Mouse (Mus musculus) lung, embryonic 16.5 days (tissue): Measurements from ENCODE around the gene Ywhag. TPM values are rescaled to one million over a fixed set of nuclear protein-coding genes. Genes with fewer than 3 reads are reported as not detected.

Source experiments
- ATAC-seq: fragments of 200-750 bp; cut with Nextera tagmentation; 2 replicates; pipeline ENCODE4 v1.8.0; 2017; ENCODE audit warnings: low read depth, mild to moderate bottlenecking, moderate library complexity
- H3K27ac ChIP-seq: fragments of 300-500 bp; sonication (generic); 2 replicates; pipeline ENCODE4 v1.5.1; 2014; ENCODE audit warnings: mild to moderate bottlenecking, control low read depth, low read length
- H3K27me3 ChIP-seq: fragments of 300-500 bp; sonication (generic); 2 replicates; pipeline ENCODE4 v1.6.1; 2014; ENCODE audit warnings: low read depth, low read length, mixed read lengths; ENCODE audit not compliant: control insufficient read depth, insufficient read depth
- H3K36me3 ChIP-seq: fragments of 300-500 bp; sonication (generic); 2 replicates; pipeline ENCODE4 v1.6.1; 2014; ENCODE audit warnings: low read length; ENCODE audit not compliant: control insufficient read depth, insufficient read depth
- H3K4me1 ChIP-seq: fragments of 300-500 bp; sonication (generic); replicated peaks from 2 replicates; pipeline ENCODE4 v1.6.1; 2014; ENCODE audit warnings: low read length, mixed read lengths; ENCODE audit not compliant: control insufficient read depth, insufficient read depth
- H3K4me2 ChIP-seq: fragments of 300-500 bp; sonication (generic); 2 replicates; pipeline ENCODE4 v1.6.1; 2014; ENCODE audit warnings: low read depth, low read length, control low read depth
- H3K4me3 ChIP-seq: fragments of 300-500 bp; sonication (generic); 2 replicates; pipeline ENCODE4 v1.5.1; 2014; ENCODE audit warnings: mild to moderate bottlenecking, low read length, control low read depth
- H3K9ac ChIP-seq: fragments of 300-500 bp; sonication (generic); 2 replicates; pipeline ENCODE4 v1.6.1; 2014; ENCODE audit warnings: low read length, control low read depth
- H3K9me3 ChIP-seq: fragments of 300-500 bp; sonication (generic); 2 replicates; pipeline ENCODE4 v1.6.1; 2016; ENCODE audit warnings: low read length; ENCODE audit not compliant: control insufficient read depth
- WGBS: fragments of 180-500 bp; shearing (Covaris S2); extraction: QIAGEN DNeasy Blood & Tissue Kit; methylation state at CpG from one replicate; pipeline ENCODE4 v1.1.7; 2014; 5-methylcytosine and 5-hydroxymethylcytosine counted together
- polyA plus RNA-seq: library from polyadenylated mRNA; unstranded; fragments of >200 nt; fragmentation: Nextera tagmentation; extraction: Ambion mirVana; gene quantifications from 2 replicates; pipeline ENCODE4 v1.2.1, GENCODE M21; 2015

Ywhag gene
- polyA plus RNA-seq, 1 experiment from 2014 or later: 155 TPM

DNA sequence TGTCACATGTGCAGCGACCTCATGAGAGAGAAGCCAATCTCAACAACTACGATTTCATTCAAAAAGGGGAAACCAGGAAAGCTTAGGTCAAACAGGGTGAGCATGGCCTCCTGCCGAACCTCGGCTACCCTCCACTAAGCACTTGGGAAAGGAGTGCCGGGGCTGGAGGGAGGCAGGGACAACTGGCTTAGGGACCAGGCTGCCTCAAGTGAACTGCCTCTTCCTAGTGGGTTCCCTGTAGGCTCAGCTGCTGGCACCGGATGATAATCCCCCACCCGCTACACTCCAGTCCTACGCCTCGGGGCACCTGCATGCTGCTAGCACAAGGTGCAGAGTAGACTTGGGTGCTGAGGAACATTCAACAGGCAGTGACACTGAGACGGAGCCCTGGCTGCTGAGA lies 24.8 kb downstream of the Ywhag start:
- Histone ChIP-seq H3K27me3 (no peaks in the 10 kb centered on the region), H3K27ac (0 out of 2 replicates have a peak overlapping the region, but pooled peaks have one; percentile 16), H3K4me2 (no peak overlapping the region), H3K36me3 (peaks cover 26% of the 10 kb centered on the region), H3K9me3 (no peaks in the 10 kb centered on the region), H3K4me3 (no peak overlapping the region), H3K9ac (no peak overlapping the region), H3K4me1 (peaks cover 36% of the 10 kb centered on the region)
- no peak for ATAC-seq
- 83% methylated on average over 10 of the region's 10 CpGs for WGBS

DNA sequence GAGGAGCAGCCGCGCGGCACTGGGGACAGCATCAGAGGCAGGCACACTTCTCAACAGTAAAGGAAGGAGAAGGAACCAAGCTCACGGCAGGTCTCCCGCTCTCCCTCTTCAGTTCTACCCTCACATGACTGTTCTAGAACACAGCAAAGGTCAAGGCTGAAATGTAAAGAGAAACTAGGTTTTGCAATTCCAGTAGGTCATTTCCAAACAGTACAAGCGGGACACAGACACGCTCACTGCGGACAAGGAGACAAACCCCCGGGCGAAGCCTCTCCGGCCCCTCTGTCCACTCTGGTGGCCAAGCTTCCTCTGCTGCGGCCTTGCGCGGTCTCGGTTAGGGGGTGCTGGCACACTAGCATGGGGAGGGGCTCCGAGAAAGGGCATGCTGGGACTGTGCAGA lies 25.4 kb downstream of the Ywhag start:
- Histone ChIP-seq H3K27me3 (no peaks in the 10 kb centered on the region), H3K4me3 (no peak overlapping the region), H3K36me3 (peaks cover 26% of the 10 kb centered on the region), H3K4me1 (peaks cover 35% of the 10 kb centered on the region), H3K9me3 (no peaks in the 10 kb centered on the region), H3K27ac (0 out of 2 replicates have a peak overlapping the region, but pooled peaks have one; percentile 17), H3K4me2 (no peak overlapping the region), H3K9ac (no peak overlapping the region)
- ATAC-seq: no peak
- WGBS: 88% methylated on average over 16 of the region's 16 CpGs

DNA sequence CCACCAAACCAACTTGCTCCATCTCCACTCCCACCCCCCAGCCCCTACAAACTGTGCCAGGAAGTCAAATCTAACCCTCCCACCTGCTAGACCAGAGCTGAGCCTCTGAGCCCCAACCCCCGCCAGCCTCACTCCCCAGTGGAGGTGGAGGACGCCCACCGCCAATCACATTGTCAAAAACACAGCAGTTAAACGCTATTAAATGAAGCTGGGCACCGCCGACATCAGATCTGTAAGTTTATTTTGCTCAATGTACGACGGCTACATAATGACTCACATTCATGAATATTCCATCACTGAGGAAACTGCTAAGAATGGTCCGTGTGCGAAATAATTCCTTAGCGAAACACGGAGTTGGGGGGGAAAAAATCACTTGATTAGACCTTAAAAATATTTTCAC lies 26.2 kb downstream of the Ywhag start:
- Histone ChIP-seq H3K36me3 (peaks cover 26% of the 10 kb centered on the region), H3K27ac (no peak overlapping the region; the same call in 1 of the 2 replicates)
- no peak for ATAC-seq

DNA sequence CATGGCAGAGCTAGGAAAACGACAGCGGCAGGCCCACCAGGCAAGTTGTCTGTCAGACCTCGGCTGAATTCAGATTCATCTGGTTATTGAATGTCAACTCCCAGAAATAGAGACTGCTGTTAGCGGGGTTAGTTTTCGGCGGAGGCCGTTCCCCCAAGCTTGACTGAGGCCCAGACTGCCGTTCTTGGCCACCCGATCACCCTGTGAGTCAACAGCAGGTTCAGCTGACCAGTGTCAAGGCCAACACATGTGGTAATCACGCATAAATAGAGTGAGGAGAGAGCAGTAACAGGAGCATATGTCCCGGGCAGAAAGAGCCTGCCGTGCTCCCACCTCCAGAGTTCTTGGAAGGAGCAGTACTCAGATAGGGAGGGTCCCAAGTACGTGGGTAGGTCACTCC lies 27.2 kb downstream of the Ywhag start:
- Histone ChIP-seq H3K9ac (0 out of 2 replicates have a peak overlapping the region, but pooled peaks have one; percentile 24), H3K27me3 (no peaks in the 10 kb centered on the region), H3K36me3 (peaks cover 26% of the 10 kb centered on the region), H3K4me3 (no peak overlapping the region), H3K4me1 (peaks cover 32% of the 10 kb centered on the region), H3K9me3 (no peaks in the 10 kb centered on the region), H3K27ac (peak overlapping the region; percentile 77), H3K4me2 (no peak overlapping the region)
- 62% methylated on average over 13 of the region's 13 CpGs for WGBS
- ATAC-seq: peak; percentile 16

More for the DNA sequence above, 26.2 kb downstream of the Ywhag start:
- H3K4me3 ChIP-seq: no peak overlapping the region
- H3K9ac ChIP-seq: no peak overlapping the region
- H3K27me3 ChIP-seq: no peaks in the 10 kb centered on the region
- no peak overlapping the region for H3K4me2 ChIP-seq
- H3K9me3 ChIP-seq: no peaks in the 10 kb centered on the region
- H3K4me1 ChIP-seq: peaks cover 32% of the 10 kb centered on the region
- WGBS: 80% methylated on average over 12 of the region's 12 CpGs

DNA sequence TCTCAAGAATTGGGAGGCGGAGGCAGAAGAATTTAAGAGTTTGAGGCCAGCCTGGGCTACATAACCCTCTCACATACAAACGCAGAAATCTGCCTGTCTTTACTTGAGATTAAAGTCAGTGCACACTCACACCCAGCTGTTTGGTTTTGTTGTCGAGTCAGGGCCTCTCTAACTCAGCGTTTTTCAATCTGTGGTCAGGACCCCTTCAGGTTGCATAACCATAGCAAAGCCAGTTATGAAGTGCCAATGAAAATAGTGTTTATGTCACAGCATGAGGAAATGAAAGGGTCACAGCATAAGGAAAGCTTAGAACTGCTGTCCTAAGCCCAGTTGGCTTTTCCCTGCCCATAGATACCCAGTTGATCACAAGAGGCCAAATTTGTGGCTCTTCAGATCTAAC lies 27.6 kb downstream of the Ywhag start:
- peak; percentile 31 for ATAC-seq
- Histone ChIP-seq H3K4me2 (no peak overlapping the region), H3K9me3 (no peaks in the 10 kb centered on the region), H3K4me1 (peaks cover 32% of the 10 kb centered on the region), H3K9ac (no peak overlapping the region), H3K4me3 (no peak overlapping the region), H3K36me3 (peaks cover 26% of the 10 kb centered on the region), H3K27ac (peak overlapping the region; percentile 77), H3K27me3 (no peaks in the 10 kb centered on the region)
- 43% methylated on average over 4 of the region's 4 CpGs for WGBS

DNA sequence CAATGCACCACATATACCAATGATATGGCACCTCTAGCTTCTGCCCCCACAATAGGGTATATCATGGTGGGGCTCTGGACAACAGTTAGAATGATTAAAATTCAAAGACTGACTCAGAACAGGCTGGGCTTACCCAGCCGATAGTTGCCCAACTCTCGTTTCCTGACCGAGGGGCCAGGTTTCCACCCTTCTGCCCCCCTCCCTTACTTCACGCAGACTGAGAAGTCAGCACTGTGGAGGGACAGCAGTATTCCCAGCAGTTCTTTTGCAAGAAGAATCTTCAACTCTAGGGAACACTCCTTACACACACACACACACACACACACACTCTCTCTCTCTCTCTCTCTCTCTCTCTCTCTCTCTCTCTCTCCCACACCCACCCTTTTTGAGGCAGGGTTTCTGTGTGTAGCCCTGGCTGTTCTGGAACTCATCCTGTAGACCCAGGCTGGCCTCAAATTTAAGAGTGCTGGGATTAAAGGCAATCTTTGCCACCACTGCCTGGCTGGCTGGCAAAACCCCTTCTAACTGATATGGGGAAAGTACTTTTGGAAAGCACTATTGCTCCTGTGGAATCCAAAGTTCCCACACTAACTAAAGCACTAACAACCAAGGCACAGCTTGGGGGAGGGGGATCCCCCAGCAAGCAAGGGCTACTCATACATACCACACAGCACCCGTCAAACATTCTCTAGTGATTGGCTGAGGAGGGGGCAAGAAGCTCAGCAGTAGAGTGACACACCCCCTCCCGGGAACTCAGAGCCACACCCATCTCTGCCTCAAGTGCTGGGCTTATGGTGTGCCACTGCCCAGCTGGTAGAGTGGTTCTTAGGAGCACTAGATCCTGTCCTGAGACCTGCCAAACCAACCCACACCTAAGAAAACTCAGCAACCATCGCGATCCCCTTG lies 28.8 kb downstream of the Ywhag start:
- no peak overlapping the region for H3K9ac ChIP-seq
- peaks cover 32% of the 10 kb centered on the region for H3K4me1 ChIP-seq
- no peaks in the 10 kb centered on the region for H3K9me3 ChIP-seq
- peak overlapping the region; percentile 84 for H3K27ac ChIP-seq
- WGBS: 37% methylated on average over 8 of the region's 8 CpGs
- peaks cover 17% of the 10 kb centered on the region for H3K36me3 ChIP-seq
- no peak overlapping the region for H3K4me2 ChIP-seq
- peak; percentile 30 for ATAC-seq
- no peak overlapping the region for H3K4me3 ChIP-seq
- no peaks in the 10 kb centered on the region for H3K27me3 ChIP-seq

DNA sequence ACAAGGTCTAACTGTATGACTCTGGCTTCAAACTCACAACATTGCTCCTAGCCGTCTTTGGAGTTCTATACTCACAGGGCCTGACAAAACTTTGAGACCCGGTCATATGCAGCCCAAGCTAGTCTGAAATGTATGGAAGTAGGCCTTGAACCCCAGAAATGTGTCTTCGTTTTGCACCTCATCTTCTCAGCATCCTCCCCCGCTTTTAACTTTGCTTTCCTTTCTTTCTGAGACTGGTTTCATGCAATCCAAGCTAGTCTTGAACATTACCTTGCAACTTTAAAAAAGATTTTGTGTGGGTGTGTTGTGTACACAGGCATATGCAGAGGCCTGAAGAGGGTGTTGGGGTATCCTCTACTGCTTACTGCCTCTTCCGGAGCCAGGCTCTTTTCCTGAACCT lies 30.2 kb downstream of the Ywhag start:
- H3K27me3 ChIP-seq: no peaks in the 10 kb centered on the region
- peaks cover 7% of the 10 kb centered on the region for H3K36me3 ChIP-seq
- 0 out of 2 replicates have a peak overlapping the region, but pooled peaks have one; percentile 14 for H3K9ac ChIP-seq
- no peak for ATAC-seq
- H3K4me1 ChIP-seq: peaks cover 30% of the 10 kb centered on the region
- WGBS: 56% methylated on average over 5 of the region's 5 CpGs
- H3K9me3 ChIP-seq: no peaks in the 10 kb centered on the region
- H3K4me2 ChIP-seq: peak overlapping the region; percentile 72
- peak overlapping the region; percentile 53 for H3K4me3 ChIP-seq
- H3K27ac ChIP-seq: no peak overlapping the region

DNA sequence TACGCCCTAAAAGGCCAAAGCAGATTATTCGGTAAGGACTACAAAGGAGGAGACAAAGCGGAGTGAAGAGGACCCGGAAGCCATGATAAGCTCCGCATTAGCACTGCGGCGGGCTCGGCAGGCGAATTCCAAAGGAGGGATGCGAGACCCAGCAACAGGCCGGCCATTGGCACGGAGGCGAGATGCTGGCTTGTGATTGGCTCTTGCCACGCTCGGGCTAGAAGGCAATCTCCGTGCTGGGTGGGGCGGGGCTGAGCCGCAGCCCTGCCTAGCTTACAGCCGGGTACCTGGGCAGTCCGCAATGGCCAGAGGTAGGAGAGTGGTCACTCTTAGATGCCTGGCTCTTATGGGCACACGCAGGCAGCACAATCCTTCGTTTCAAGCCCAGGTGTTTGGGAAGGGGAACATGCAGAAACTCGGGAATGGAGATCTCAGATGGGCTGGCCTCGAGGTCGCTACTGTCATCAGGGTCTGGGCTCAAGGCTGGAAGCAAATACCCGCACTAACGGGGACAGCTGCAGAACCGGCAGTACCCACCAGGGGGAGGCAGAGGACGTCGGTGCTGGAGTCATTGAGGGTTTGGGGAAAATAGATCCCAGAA lies 30.8 kb downstream of the Ywhag start:
- H3K27ac ChIP-seq: peak overlapping the region; percentile 67
- H3K9me3 ChIP-seq: no peaks in the 10 kb centered on the region
- H3K4me3 ChIP-seq: peak overlapping the region; percentile 53
- H3K4me1 ChIP-seq: peaks cover 30% of the 10 kb centered on the region
- H3K36me3 ChIP-seq: 0 out of 2 replicates have a peak, but pooled peaks cover 3% of the 10 kb centered on the region
- H3K4me2 ChIP-seq: peak overlapping the region; percentile 72
- H3K9ac ChIP-seq: peak overlapping the region; percentile 68
- under 1% methylated on average over 30 of the region's 30 CpGs for WGBS
- no peaks in the 10 kb centered on the region for H3K27me3 ChIP-seq
- ATAC-seq: peak; percentile 91

DNA sequence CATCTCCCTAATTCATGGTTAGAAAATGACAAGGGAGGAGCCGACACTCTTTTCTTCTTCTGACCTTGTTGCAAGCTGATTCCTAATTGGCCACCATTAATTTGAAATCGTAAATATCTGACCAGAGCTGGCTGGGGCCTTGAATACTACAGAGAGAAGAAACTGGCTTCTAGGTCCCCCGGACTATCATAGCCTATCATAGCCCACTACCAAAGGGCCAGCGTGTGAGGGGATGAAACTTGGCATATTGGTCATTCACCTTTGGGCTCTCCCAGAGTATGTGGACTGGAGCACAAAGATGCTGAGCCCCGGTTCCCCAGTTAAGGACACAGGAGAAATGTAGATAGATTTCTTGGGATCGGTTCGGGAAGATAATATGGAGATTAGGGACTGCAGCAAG lies 31.4 kb downstream of the Ywhag start:
- ATAC-seq: no peak
- WGBS: 29% methylated on average over 7 of the region's 7 CpGs

More for the DNA sequence above, 31.4 kb downstream of the Ywhag start:
- H3K27ac ChIP-seq: peak overlapping the region; percentile 43
- H3K4me3 ChIP-seq: peak overlapping the region; percentile 53
- H3K27me3 ChIP-seq: no peaks in the 10 kb centered on the region
- H3K9me3 ChIP-seq: no peaks in the 10 kb centered on the region
- 0 out of 2 replicates have a peak, but pooled peaks cover 3% of the 10 kb centered on the region for H3K36me3 ChIP-seq
- H3K4me2 ChIP-seq: peak overlapping the region; percentile 72
- peaks cover 27% of the 10 kb centered on the region for H3K4me1 ChIP-seq
- peak overlapping the region; percentile 68 for H3K9ac ChIP-seq
